ENCODE assay signal across 9 mouse cellular contexts in genomic region chr10:94623617-94624016, GRCm38 (mm10).
A peak's percentile ranks its signal among the peaks of the same experiment; 100 is the strongest.
DNase-seq lines count a peak whose midpoint lies in the region; ATAC-seq and TF ChIP-seq lines count a peak whose summit lies in the region.
"Had no signal": no experiment of that assay in that cellular context is flagged by ENCODE, and none has a peak within 500 bp of the region (broad histone marks: within the 10 kb centered on the region; RNA-seq: fewer than 3 reads in every experiment).

No protein-coding gene starts in this region.

- H3K27me3 ChIP-seq in forebrain, embryonic 15.5 days: no peaks in the 10 kb centered on the region
- H3K27me3 ChIP-seq in lung, postnatal 0 days (replicated peaks; ENCODE audit: insufficient read depth, low read length): no peaks in the 10 kb centered on the region

- in situ Hi-C loops in ES-E14 (cut with MboI; ENCODE audit: low sequenced_read_pairs in 2 of 2, unreplicated experiment in 2 of 2): loop anchor here in 1 of 2 experiments (10.0 kb wide), 1 partner anchor 331 kb away; no protein-coding TSS in a partner anchor

- no peak overlapping the region for H3K27ac ChIP-seq in ES-E14 (ENCODE audit: insufficient read depth, low read depth, low read length, poor library complexity, severe bottlenecking)
- H3K27ac ChIP-seq in forebrain, embryonic 15.5 days (replicated peaks): peak overlapping the region; percentile 79
- H3K27ac ChIP-seq in lung, postnatal 0 days (ENCODE audit: low read length): no peak overlapping the region
- H3K27ac ChIP-seq: liver, embryonic 15.5 days had no signal

- WGBS in forebrain, embryonic 15.5 days: 4% methylated on average over 10 of the region's 10 CpGs
- 11% methylated on average over 10 of the region's 10 CpGs for WGBS in lung, postnatal 0 days

- no peaks in the 10 kb centered on the region for H3K36me3 ChIP-seq in ES-E14 (ENCODE audit: control insufficient read depth, insufficient read depth, low read length, poor library complexity, severe bottlenecking)
- no peaks in the 10 kb centered on the region for H3K36me3 ChIP-seq in forebrain, embryonic 15.5 days
- H3K36me3 ChIP-seq in lung, postnatal 0 days (ENCODE audit: insufficient read depth, low read length): no peaks in the 10 kb centered on the region
- H3K36me3 ChIP-seq: liver, embryonic 15.5 days had no signal

- ATAC-seq in forebrain, embryonic 15.5 days (replicated peaks): peak; percentile 73
- peak; percentile 70 for ATAC-seq in lung, postnatal 0 days

- H3K4me2 ChIP-seq in forebrain, embryonic 15.5 days (replicated peaks): 0 out of 2 replicates have a peak overlapping the region, but pooled peaks have one; percentile 3
- no peak overlapping the region for H3K4me2 ChIP-seq in lung, postnatal 0 days (replicated peaks; ENCODE audit: low read depth, low read length)
- H3K4me2 ChIP-seq: liver, embryonic 15.5 days had no signal

- H3K4me3 ChIP-seq in ES-E14 (ENCODE audit: insufficient read depth in 1 of 2, low read depth in 1 of 2, low read length in 2 of 2, poor library complexity in 1 of 2, severe bottlenecking in 1 of 2): no peak overlapping the region
- no peak overlapping the region for H3K4me3 ChIP-seq in forebrain, embryonic 15.5 days
- no peak overlapping the region for H3K4me3 ChIP-seq in lung, postnatal 0 days (ENCODE audit: low read depth, low read length)
- H3K4me3 ChIP-seq: liver, embryonic 15.5 days had no signal

- TF ChIP-seq EP300 in lung, postnatal 0 days (IDR thresholded peaks at IDR 0.05): no peak

- H3K9ac ChIP-seq in ES-E14 (ENCODE audit: insufficient read depth, low read depth, low read length, poor library complexity, severe bottlenecking): no peak overlapping the region
- 0 out of 2 replicates have a peak overlapping the region, but pooled peaks have one; percentile 22 for H3K9ac ChIP-seq in forebrain, embryonic 15.5 days (replicated peaks)
- no peak overlapping the region for H3K9ac ChIP-seq in lung, postnatal 0 days (replicated peaks; ENCODE audit: low read depth)
- H3K9ac ChIP-seq: liver, embryonic 15.5 days had no signal

- intact Hi-C loops in heart, postnatal 36 days (cut with DNase I): loop anchor here (1.0 to 5.0 kb wide), 3 partner anchors 179 to 854 kb away; no protein-coding TSS in a partner anchor

- no peaks in the 10 kb centered on the region; a peak in 1 of 4 replicates for H3K4me1 ChIP-seq in ES-E14 (ENCODE audit: control insufficient read depth in 2 of 2, insufficient read depth in 2 of 2, low read length in 2 of 2, poor library complexity in 1 of 2)
- peaks cover 28% of the 10 kb centered on the region for H3K4me1 ChIP-seq in forebrain, embryonic 15.5 days
- H3K4me1 ChIP-seq in lung, postnatal 0 days (ENCODE audit: insufficient read depth, low read depth, low read length): no peaks in the 10 kb centered on the region
- H3K4me1 ChIP-seq: liver, embryonic 15.5 days had no signal

- TF ChIP-seq CTCF in lung, postnatal 0 days (IDR thresholded peaks at IDR 0.05): peak; percentile 96

- peak; percentile 81 for DNase-seq in ES-E14 (ENCODE audit: low read depth, low spot score)
- peak; percentile 58 for DNase-seq in cerebellum, adult 11-12 months
- DNase-seq in heart, postnatal 36 days: peak; percentile 84 to 85
- peak; percentile 68 to 89 for DNase-seq in layer of hippocampus, adult 18-20 months (ENCODE audit: low spot score in 2 of 2)
- DNase-seq in lung, postnatal 0 days (ENCODE audit: low spot score): peak; percentile 86
- peak; percentile 79 for DNase-seq in ovary, postnatal 36 days (ENCODE audit: low spot score)
- peak; percentile 13 to 77 for DNase-seq in thymus, postnatal 10 days (ENCODE audit: low spot score in 2 of 2)

- no peaks in the 10 kb centered on the region for H3K9me3 ChIP-seq in ES-E14 (ENCODE audit: control insufficient read depth, insufficient read depth, low read depth, low read length)
- H3K9me3 ChIP-seq in forebrain, embryonic 15.5 days: no peaks in the 10 kb centered on the region
- H3K9me3 ChIP-seq in lung, postnatal 0 days (ENCODE audit: low read length): no peaks in the 10 kb centered on the region
- H3K9me3 ChIP-seq: liver, embryonic 15.5 days had no signal

TF ChIP-seq in ES-E14, 5 proteins besides CTCF, POLR2A, EP300 and RAD21:
- TF ChIP-seq ZC3H11A (IDR thresholded peaks at IDR 0.05; ENCODE audit: borderline replicate concordance, low read depth, low read length) (peak; percentile 85), MAFK (IDR thresholded peaks at IDR 0.05; ENCODE audit: insufficient read depth, low read depth, low read length) (no peak), HCFC1 (IDR thresholded peaks at IDR 0.05; ENCODE audit: borderline replicate concordance, insufficient read depth, low read length) (no peak)
TF ChIP-seq in ES-E14: peak in this region for 1.
